Mouse (Mus musculus) intestine, embryonic 14.5 days (tissue): ENCODE measurements around the gene Stam. TPM values are rescaled to one million over a fixed set of nuclear protein-coding genes. Genes with fewer than 3 reads are reported as not detected.
A peak's percentile ranks its signal among the peaks of the same experiment; 100 is the strongest.

Experiments
- ATAC-seq: fragments of 200-750 bp; cut with Nextera tagmentation; replicated peaks from 2 replicates; pipeline ENCODE4 v1.8.0; 2017; ENCODE audit warnings: low read depth, moderate number of reproducible peaks, moderate TSS enrichment, moderate library complexity; ENCODE audit not compliant: low FRiP score, low TSS enrichment
- DNase-seq: peaks from one replicate; pipeline ENCODE4 v3.0.0-alpha.2; 2018; ENCODE audit warnings: low spot score
- H3K27ac ChIP-seq: fragments of 300-500 bp; sonication (generic); 2 replicates; pipeline ENCODE4 v1.5.1; 2014; ENCODE audit warnings: low read depth, mild to moderate bottlenecking, control low read depth
- H3K27me3 ChIP-seq: fragments of 300-500 bp; sonication (generic); replicated peaks from 2 replicates; pipeline ENCODE4 v1.6.1; 2014; ENCODE audit warnings: low read length, control low read depth; ENCODE audit not compliant: control insufficient read depth, insufficient read depth
- H3K36me3 ChIP-seq: fragments of 300-500 bp; sonication (generic); 2 replicates; pipeline ENCODE4 v1.6.1; 2014; ENCODE audit warnings: low read length, control low read depth; ENCODE audit not compliant: control insufficient read depth, insufficient read depth
- H3K4me1 ChIP-seq: fragments of 300-500 bp; sonication (generic); replicated peaks from 2 replicates; pipeline ENCODE4 v1.6.1; 2014; ENCODE audit warnings: low read length, control low read depth, mixed read lengths; ENCODE audit not compliant: control insufficient read depth, insufficient read depth
- H3K4me2 ChIP-seq: fragments of 300-500 bp; sonication (generic); 2 replicates; pipeline ENCODE4 v1.6.1; 2014; ENCODE audit warnings: low read length
- H3K4me3 ChIP-seq: fragments of 300-500 bp; sonication (generic); 2 replicates; pipeline ENCODE4 v1.5.1; 2014; ENCODE audit warnings: low read depth, low read length, control low read depth, mixed read lengths
- H3K9ac ChIP-seq: fragments of 300-500 bp; sonication (generic); 2 replicates; pipeline ENCODE4 v1.6.1; 2014; ENCODE audit warnings: mild to moderate bottlenecking, low read length
- H3K9me3 ChIP-seq: fragments of 300-500 bp; sonication (generic); 2 replicates; pipeline ENCODE4 v1.6.1; 2016; ENCODE audit warnings: low read length, control low read depth; ENCODE audit not compliant: control insufficient read depth
- WGBS: fragments of 180-500 bp; shearing (Covaris S2); extraction: QIAGEN DNeasy Blood & Tissue Kit; methylation state at CpG from one replicate; pipeline ENCODE4 v1.1.7; 2014; 5-methylcytosine and 5-hydroxymethylcytosine counted together
- polyA plus RNA-seq: library from polyadenylated mRNA; unstranded; fragments of >200 nt; fragmentation: Nextera tagmentation; extraction: Ambion mirVana; gene quantifications from 2 replicates; pipeline ENCODE4 v1.2.1, GENCODE M21; 2014

The Stam gene
- polyA plus RNA-seq: 68.4 and 71.8 TPM in 2 replicates

GRCm38 (mm10) chr2:14073362-14074220 is at the start of gene Stam:
Gene Stam, plus strand, starts transcription at chr2:14074098.
- peak within 1 kb of the TSS; percentile 72 for H3K4me2 ChIP-seq
- H3K4me3 ChIP-seq: peak within 1 kb of the TSS; percentile 95
- no peaks in the 10 kb centered on the region for H3K36me3 ChIP-seq
- ATAC-seq: peak; percentile 93
- under 1% methylated on average over 49 of the region's 50 CpGs for WGBS
- H3K9me3 ChIP-seq: no peaks in the 10 kb centered on the region
- peak; percentile 99 for DNase-seq
- H3K9ac ChIP-seq: peak within 1 kb of the TSS; percentile 97
- H3K27ac ChIP-seq: peak within 1 kb of the TSS; percentile 98
- peaks cover 12% of the 10 kb centered on the region for H3K4me1 ChIP-seq
- no peaks in the 10 kb centered on the region for H3K27me3 ChIP-seq

DNA sequence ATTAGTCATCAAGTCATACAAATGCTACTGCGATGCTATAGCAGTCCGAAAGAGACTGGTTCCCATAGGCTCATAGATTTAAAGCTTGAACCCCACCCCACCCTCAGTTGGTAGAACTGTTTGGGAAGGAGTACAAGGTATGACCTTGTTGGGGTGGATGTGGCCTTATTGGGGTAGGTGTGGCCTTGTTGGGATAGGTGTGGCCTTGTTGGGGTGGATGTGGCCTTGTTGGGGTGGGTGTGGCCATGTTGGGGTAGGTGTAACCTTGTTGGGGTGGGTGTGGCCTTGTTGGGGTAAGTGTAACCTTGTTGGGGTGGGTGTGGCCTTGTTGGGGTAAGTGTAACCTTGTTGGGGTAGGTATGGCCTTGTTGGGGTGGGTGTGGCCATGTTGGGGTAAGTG is 32.6 kb upstream of the Stam start:
- no peak for DNase-seq
- WGBS: 94% methylated on average over 2 of the region's 2 CpGs
- peaks cover 3% of the 10 kb centered on the region; the same call in 1 of the 2 replicates for H3K36me3 ChIP-seq
- H3K4me2 ChIP-seq: no peak overlapping the region
- H3K27ac ChIP-seq: no peak overlapping the region
- no peaks in the 10 kb centered on the region for H3K9me3 ChIP-seq
- H3K4me1 ChIP-seq: no peaks in the 10 kb centered on the region
- no peak overlapping the region for H3K4me3 ChIP-seq
- ATAC-seq: no peak
- H3K9ac ChIP-seq: no peak overlapping the region
- no peaks in the 10 kb centered on the region for H3K27me3 ChIP-seq

DNA sequence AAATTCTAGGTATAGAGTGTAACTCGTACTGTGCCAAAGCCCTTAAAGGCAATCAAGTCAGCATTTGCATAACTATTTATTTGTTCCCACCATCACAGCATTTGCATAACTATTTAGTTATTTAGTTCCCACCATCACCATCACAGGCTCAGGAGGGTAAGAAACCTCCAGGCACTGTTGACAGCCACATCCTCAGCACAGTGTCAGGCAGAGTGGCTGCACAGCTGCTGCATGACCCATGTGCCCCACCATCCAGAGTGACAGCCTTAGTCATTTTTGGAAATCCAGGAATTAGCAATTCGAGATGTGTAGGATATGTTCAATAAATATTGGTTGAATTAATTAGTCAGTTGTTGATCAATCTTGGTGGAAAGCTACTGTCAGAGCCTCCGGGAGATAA is 30.9 kb upstream of the Stam start:
- no peak for DNase-seq
- no peak overlapping the region for H3K9ac ChIP-seq
- H3K9me3 ChIP-seq: no peaks in the 10 kb centered on the region
- H3K4me2 ChIP-seq: no peak overlapping the region
- H3K27ac ChIP-seq: no peak overlapping the region
- 81% methylated on average over 3 of the region's 3 CpGs for WGBS
- H3K4me1 ChIP-seq: no peaks in the 10 kb centered on the region
- H3K4me3 ChIP-seq: no peak overlapping the region
- no peaks in the 10 kb centered on the region for H3K27me3 ChIP-seq
- ATAC-seq: no peak
- H3K36me3 ChIP-seq: peaks cover 3% of the 10 kb centered on the region; the same call in 1 of the 2 replicates

DNA sequence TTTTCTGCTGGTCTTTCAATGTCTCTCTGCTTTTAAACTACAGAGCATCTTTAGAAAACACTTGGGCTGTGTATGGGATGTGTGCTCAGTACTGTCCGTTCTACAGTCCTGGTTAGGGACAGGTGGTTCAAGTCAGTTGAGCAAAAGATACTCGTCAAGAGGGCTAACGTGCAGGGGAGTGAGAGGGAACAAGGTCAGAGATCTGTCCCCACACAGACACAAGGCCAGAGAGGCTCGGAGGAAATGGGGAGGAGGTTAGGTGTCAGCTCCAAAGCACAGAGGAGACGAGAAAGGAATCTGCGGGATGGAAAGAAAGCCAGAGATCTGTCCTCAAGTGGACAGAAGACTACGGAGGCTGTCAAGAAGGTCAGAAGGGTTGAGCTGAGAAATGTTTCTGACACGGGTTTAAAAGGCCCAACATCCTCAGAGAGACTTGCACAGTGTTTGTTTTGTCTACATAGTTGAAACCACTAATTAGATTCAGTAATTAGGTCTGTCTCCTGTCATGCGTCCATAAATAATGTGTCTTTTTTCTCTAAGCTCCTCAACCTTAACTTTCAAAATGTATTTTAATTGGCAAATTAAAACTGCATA is 30.2 kb upstream of the Stam start:
- Histone ChIP-seq H3K36me3 (peaks cover 3% of the 10 kb centered on the region; the same call in 1 of the 2 replicates), H3K4me1 (no peaks in the 10 kb centered on the region), H3K27me3 (no peaks in the 10 kb centered on the region), H3K9me3 (no peaks in the 10 kb centered on the region), H3K27ac (no peak overlapping the region), H3K4me3 (no peak overlapping the region), H3K9ac (no peak overlapping the region), H3K4me2 (no peak overlapping the region)
- 51% methylated on average over 9 of the region's 9 CpGs for WGBS
- no peak for ATAC-seq
- DNase-seq: no peak

- H3K4me2 ChIP-seq: no peak overlapping the region
- peak; percentile 68; the same call in 1 of the 2 replicates for ATAC-seq
- no peaks in the 10 kb centered on the region for H3K9me3 ChIP-seq
- H3K9ac ChIP-seq: no peak overlapping the region
- no peak overlapping the region for H3K27ac ChIP-seq
- H3K4me1 ChIP-seq: no peaks in the 10 kb centered on the region
- peak; percentile 77 for DNase-seq
- no peaks in the 10 kb centered on the region for H3K36me3 ChIP-seq
- no peak overlapping the region for H3K4me3 ChIP-seq
- H3K27me3 ChIP-seq: no peaks in the 10 kb centered on the region
These were observed 25.5 kb upstream of the Stam start for GRCm38 (mm10) chr2:14048381-14048780.

DNA sequence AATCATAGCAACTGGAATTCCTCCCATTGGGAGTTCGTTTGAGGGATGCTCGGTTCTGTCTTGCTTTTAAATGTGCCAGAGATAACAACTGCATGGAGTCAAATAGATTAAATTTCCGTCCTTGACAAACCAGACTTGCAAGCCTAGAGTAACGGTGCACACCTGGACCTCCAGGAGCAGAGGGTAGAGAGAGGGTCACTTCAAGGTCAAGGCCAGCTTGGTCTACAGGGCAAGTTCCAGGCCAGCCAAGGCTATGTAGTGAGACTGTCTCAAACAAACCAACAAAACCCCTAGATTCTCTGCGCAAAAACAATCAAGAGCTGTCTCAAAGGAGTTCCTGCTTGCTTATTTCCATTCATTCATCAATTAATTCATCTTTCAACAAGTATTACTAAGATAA is 25.1 kb upstream of the Stam start:
- Histone ChIP-seq H3K9ac (no peak overlapping the region), H3K9me3 (no peaks in the 10 kb centered on the region), H3K4me1 (no peaks in the 10 kb centered on the region), H3K27ac (no peak overlapping the region), H3K36me3 (no peaks in the 10 kb centered on the region), H3K4me2 (no peak overlapping the region), H3K27me3 (no peaks in the 10 kb centered on the region), H3K4me3 (no peak overlapping the region)
- ATAC-seq (0 out of 2 replicates have a peak, but pooled peaks have one; percentile 50), DNase-seq (no peak)
- WGBS: 64% methylated on average over 5 of the region's 5 CpGs

GRCm38 (mm10) chr2:14053618-14054017 is 20.3 kb upstream of the Stam start:
- WGBS: 76% methylated on average over 3 of the region's 3 CpGs
- Histone ChIP-seq H3K9ac (no peak overlapping the region), H3K9me3 (no peaks in the 10 kb centered on the region), H3K27me3 (no peaks in the 10 kb centered on the region), H3K27ac (no peak overlapping the region), H3K4me3 (no peak overlapping the region), H3K36me3 (no peaks in the 10 kb centered on the region), H3K4me1 (no peaks in the 10 kb centered on the region), H3K4me2 (no peak overlapping the region)
- DNase-seq: no peak
- ATAC-seq: no peak

GRCm38 (mm10) chr2:14054163-14054562 is 19.7 kb upstream of the Stam start:
- no peak overlapping the region for H3K9ac ChIP-seq

More at GRCm38 (mm10) chr2:14054163-14054562, 19.7 kb upstream of the Stam start:
- Histone ChIP-seq H3K4me2 (peak overlapping the region; percentile 67), H3K9me3 (no peaks in the 10 kb centered on the region), H3K36me3 (no peaks in the 10 kb centered on the region), H3K4me1 (no peaks in the 10 kb centered on the region), H3K27me3 (no peaks in the 10 kb centered on the region), H3K27ac (no peak overlapping the region), H3K4me3 (peak overlapping the region; percentile 65)
- ATAC-seq: no peak
- 74% methylated on average over 3 of the region's 3 CpGs for WGBS
- no peak for DNase-seq
